Mouse (Mus musculus) hindbrain, embryonic 13.5 days (tissue): ENCODE measurements around the gene Rbbp4. TPM values are rescaled to one million over a fixed set of nuclear protein-coding genes. Genes with fewer than 3 reads are reported as not detected.
A peak's percentile ranks its signal among the peaks of the same experiment; 100 is the strongest.

Experiments
- ATAC-seq: fragments of 200-750 bp; cut with Nextera tagmentation; 2 replicates; pipeline ENCODE4 v1.8.0; 2017; ENCODE audit warnings: moderate TSS enrichment; ENCODE audit not compliant: low FRiP score
- H3K27ac ChIP-seq: fragments of 300-500 bp; sonication (generic); 2 replicates; pipeline ENCODE4 v1.5.1; 2015; ENCODE audit warnings: inconsistent platforms, mild to moderate bottlenecking, moderate library complexity
- H3K27me3 ChIP-seq: fragments of 300-500 bp; sonication (generic); 2 replicates; pipeline ENCODE4 v1.6.1; 2015; ENCODE audit warnings: mild to moderate bottlenecking, inconsistent platforms
- H3K36me3 ChIP-seq: fragments of 300-500 bp; sonication (generic); 2 replicates; pipeline ENCODE4 v1.6.1; 2015; ENCODE audit warnings: mild to moderate bottlenecking, inconsistent platforms
- H3K4me1 ChIP-seq: fragments of 300-500 bp; sonication (generic); replicated peaks from 2 replicates; pipeline ENCODE4 v1.6.1; 2015; ENCODE audit warnings: inconsistent platforms
- H3K4me2 ChIP-seq: fragments of 300-500 bp; sonication (generic); 2 replicates; pipeline ENCODE4 v1.6.1; 2015; ENCODE audit warnings: inconsistent platforms, mild to moderate bottlenecking, moderate library complexity
- H3K4me3 ChIP-seq: fragments of 300-500 bp; sonication (generic); 2 replicates; pipeline ENCODE4 v1.5.1; 2015; ENCODE audit warnings: mild to moderate bottlenecking, inconsistent platforms
- H3K9ac ChIP-seq: fragments of 300-500 bp; sonication (generic); 2 replicates; pipeline ENCODE4 v1.6.1; 2015; ENCODE audit warnings: mild to moderate bottlenecking, inconsistent platforms
- H3K9me3 ChIP-seq: fragments of 300-500 bp; sonication (generic); 2 replicates; pipeline ENCODE4 v1.6.1; 2016; ENCODE audit warnings: inconsistent platforms
- WGBS: fragments of 180-500 bp; shearing (Covaris S2); methylation state at CpG from one replicate; pipeline ENCODE4 v1.1.7; 2015; 5-methylcytosine and 5-hydroxymethylcytosine counted together
- polyA plus RNA-seq: library from polyadenylated mRNA; unstranded; fragments of >200 nt; fragmentation: Nextera tagmentation; extraction: Ambion mirVana; gene quantifications from 2 replicates; pipeline ENCODE4 v1.2.1, GENCODE M21; 2015

Gene Rbbp4
- polyA plus RNA-seq, 1 experiment from 2014 or later: 373 TPM

DNA sequence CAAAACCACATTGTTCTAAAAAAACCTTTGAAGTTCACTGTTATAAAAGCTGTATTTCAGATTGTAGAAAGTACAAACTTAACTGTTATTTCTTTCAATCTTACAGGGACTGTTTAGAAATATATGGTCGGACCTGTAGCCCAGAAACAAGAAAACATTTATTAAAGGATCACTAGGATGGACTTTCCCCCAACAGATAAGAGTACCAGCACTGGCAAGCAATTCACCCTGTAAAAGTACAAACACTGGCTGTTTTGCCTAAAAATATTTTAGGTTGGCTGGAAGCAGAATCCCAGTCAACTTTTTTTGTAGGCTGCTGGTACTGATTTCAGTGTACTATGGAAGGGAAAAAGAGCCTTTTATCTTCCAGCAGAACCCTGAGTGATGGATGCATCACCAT lies 27.2 kb downstream of the Rbbp4 start:
- H3K4me1 ChIP-seq: no peaks in the 10 kb centered on the region
- no peaks in the 10 kb centered on the region for H3K27me3 ChIP-seq
- 100% methylated on average over 1 of the region's 1 CpGs for WGBS
- H3K4me3 ChIP-seq: no peak overlapping the region
- H3K9me3 ChIP-seq: no peaks in the 10 kb centered on the region
- no peak overlapping the region for H3K4me2 ChIP-seq
- H3K36me3 ChIP-seq: peaks cover 68% of the 10 kb centered on the region
- no peak overlapping the region for H3K27ac ChIP-seq
- no peak for ATAC-seq
- H3K9ac ChIP-seq: no peak overlapping the region

DNA sequence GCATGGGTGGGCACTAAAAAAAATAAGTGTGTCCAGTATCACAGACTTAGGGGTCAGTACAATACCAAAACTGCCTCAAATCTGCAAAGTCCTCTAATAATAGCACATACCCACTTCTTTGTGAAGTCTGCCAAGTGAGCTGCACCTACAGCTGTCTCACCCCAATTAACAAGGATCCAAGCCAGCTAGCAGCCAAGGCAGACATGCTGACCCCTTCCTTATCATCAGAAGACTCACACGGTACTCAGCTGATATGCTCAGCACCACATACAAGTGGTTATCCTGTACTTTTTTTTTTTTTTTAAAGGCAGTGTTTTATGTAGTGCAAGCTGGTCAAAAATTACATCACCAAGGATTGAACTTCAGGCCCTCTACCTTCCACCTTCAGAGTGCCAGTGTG lies 30.9 kb downstream of the Rbbp4 start:
- WGBS: 83% methylated on average over 1 of the region's 1 CpGs
- Histone ChIP-seq H3K9ac (no peak overlapping the region), H3K4me3 (no peak overlapping the region), H3K27me3 (no peaks in the 10 kb centered on the region), H3K27ac (no peak overlapping the region), H3K4me1 (no peaks in the 10 kb centered on the region), H3K36me3 (peaks cover 40% of the 10 kb centered on the region), H3K9me3 (no peaks in the 10 kb centered on the region), H3K4me2 (no peak overlapping the region)
- ATAC-seq: no peak

DNA sequence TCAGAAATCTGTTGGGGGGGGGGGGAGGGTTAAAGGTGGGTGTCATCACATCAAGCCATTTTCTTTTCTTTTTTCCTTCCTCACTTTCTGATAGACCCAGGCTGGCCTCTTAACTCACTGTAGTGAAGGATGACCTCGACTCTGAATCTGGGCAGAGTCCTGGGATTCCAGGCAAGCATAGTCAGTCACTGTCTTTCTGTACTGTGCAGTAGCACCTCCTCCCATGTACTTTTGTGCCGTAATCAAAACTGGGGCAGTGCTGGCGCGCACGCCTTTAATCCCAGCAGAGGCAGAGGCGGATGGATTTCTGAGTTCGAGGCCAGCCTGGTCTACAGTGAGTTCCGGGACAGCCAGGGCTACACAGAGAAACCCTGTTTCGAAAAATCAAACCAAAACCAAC lies 31.4 kb downstream of the Rbbp4 start:
- no peak overlapping the region for H3K9ac ChIP-seq
- no peaks in the 10 kb centered on the region for H3K4me1 ChIP-seq
- 95% methylated on average over 9 of the region's 9 CpGs for WGBS
- no peak overlapping the region for H3K4me2 ChIP-seq
- H3K27me3 ChIP-seq: no peaks in the 10 kb centered on the region
- H3K4me3 ChIP-seq: no peak overlapping the region
- no peaks in the 10 kb centered on the region for H3K9me3 ChIP-seq
- H3K27ac ChIP-seq: no peak overlapping the region
- ATAC-seq: no peak
- peaks cover 35% of the 10 kb centered on the region for H3K36me3 ChIP-seq

DNA sequence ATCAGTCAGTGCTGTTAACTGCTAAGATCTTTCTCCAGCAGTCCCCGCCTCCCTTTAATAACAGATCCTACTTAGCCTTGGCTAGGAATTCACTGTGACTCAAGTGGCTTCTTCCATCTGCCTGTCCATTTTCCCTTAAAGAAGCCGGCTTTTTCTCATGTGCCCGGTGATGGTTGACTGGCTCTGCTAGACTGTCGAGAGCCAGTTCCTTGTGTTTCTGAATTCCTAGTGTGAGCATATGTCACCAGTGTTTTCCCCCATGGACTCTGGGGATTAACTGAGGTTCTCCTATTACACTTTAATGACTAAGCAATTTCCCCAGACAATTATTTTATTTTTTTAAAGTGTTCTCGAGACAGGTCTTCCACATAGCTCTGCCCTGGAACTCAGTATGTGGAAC lies 31.8 kb downstream of the Rbbp4 start:
- no peak for ATAC-seq
- 0 out of 2 replicates have a peak, but pooled peaks cover 2% of the 10 kb centered on the region for H3K27me3 ChIP-seq
- H3K9ac ChIP-seq: no peak overlapping the region
- H3K4me2 ChIP-seq: no peak overlapping the region
- no peaks in the 10 kb centered on the region for H3K4me1 ChIP-seq
- no peaks in the 10 kb centered on the region for H3K9me3 ChIP-seq
- no peak overlapping the region for H3K27ac ChIP-seq
- WGBS: 67% methylated on average over 5 of the region's 5 CpGs
- no peak overlapping the region for H3K4me3 ChIP-seq
- H3K36me3 ChIP-seq: peaks cover 31% of the 10 kb centered on the region

DNA sequence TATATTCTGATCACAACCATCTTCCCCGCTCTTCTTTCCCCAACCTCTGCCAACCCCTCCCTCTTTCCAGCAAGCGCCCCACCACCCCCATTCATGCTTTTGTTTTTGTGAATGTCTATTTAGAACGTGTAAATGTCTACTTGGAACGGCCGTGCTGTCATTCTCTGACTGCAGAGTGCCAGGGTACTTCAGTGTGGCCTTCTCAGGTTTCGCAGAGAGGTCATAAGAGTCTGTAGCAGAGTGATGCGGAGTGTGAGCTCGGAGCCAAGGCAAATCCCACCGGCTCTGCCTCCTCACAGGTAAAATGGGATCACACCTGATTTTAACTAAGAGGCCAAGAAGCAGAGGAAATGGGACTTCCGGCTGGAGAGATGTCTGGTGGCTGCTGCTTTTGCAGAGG lies 36.0 kb downstream of the Rbbp4 start:
- Histone ChIP-seq H3K27ac (no peak overlapping the region), H3K4me3 (no peak overlapping the region), H3K27me3 (0 out of 2 replicates have a peak, but pooled peaks cover 5% of the 10 kb centered on the region), H3K4me1 (no peaks in the 10 kb centered on the region), H3K9ac (no peak overlapping the region), H3K9me3 (no peaks in the 10 kb centered on the region), H3K4me2 (no peak overlapping the region), H3K36me3 (no peaks in the 10 kb centered on the region)
- no peak for ATAC-seq
- WGBS: 58% methylated on average over 10 of the region's 10 CpGs

DNA sequence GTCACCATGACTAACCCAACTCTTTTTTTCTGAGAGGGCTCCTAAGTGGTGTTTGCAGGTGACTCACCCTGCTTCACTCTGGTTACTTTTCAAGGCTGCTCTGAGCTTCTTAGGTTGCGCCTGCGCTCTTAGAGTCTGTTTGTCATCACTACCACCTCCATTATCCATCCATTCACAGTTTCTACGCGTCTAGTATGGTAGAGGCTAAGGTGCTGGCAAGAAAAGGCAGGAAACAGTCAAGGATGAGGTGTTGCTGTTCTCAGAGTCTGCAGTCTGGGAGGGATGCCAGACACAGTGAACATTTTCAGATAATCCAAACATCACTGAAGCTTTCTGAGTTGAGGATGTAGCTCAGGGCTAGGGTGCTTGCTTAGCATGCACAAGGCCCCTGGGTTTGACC lies 37.4 kb downstream of the Rbbp4 start:
- WGBS: 95% methylated on average over 4 of the region's 4 CpGs
- H3K9me3 ChIP-seq: no peaks in the 10 kb centered on the region
- H3K27ac ChIP-seq: no peak overlapping the region
- H3K27me3 ChIP-seq: 0 out of 2 replicates have a peak, but pooled peaks cover 6% of the 10 kb centered on the region
- H3K9ac ChIP-seq: no peak overlapping the region
- H3K4me3 ChIP-seq: no peak overlapping the region
- H3K4me1 ChIP-seq: no peaks in the 10 kb centered on the region
- no peaks in the 10 kb centered on the region for H3K36me3 ChIP-seq
- no peak overlapping the region for H3K4me2 ChIP-seq
- no peak for ATAC-seq

DNA sequence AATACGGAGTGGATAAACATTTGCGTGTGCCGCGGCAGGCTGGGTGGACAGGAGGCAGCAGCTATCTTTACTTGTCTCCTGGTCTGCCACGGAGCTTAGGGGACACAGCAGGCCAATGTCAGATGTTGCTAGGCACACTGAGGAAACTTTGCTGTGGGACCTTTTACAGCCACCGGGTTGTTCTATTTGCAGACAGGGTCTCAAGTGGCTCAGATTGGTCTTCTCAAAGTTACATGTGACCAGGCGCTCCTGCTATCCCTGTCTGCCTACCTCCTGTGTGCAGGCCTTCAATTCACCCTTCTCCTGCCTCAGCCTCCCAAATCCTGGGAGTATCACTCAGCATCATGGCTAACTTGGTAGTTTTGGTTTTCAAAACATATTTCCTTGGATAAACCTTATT lies 39.1 kb downstream of the Rbbp4 start:
- Histone ChIP-seq H3K4me3 (no peak overlapping the region), H3K36me3 (no peaks in the 10 kb centered on the region), H3K9me3 (no peaks in the 10 kb centered on the region), H3K27me3 (0 out of 2 replicates have a peak, but pooled peaks cover 6% of the 10 kb centered on the region), H3K9ac (no peak overlapping the region), H3K27ac (no peak overlapping the region), H3K4me2 (no peak overlapping the region), H3K4me1 (no peaks in the 10 kb centered on the region)
- 83% methylated on average over 7 of the region's 7 CpGs for WGBS
- no peak for ATAC-seq

DNA sequence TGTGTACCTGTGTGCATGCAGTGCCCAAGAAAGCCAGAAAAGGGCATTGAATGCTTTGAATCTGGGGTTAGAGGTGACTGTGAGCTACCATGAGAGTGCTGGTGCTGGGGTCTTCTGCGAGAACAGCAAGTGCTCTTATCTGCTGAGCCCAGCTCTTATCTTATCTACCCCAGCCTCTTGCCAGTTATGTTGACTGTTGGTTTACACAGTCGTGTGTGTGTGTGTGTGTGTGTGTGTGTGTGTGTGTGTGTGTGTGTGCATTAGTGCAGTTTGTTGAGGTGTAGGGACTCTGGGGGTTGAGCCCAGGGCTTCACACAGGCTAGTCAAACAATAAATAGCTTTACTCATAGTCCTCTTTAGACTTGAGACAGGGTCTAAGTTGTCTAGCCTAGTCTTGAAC lies 40.0 kb downstream of the Rbbp4 start:
- H3K27ac ChIP-seq: no peak overlapping the region
- 78% methylated on average over 2 of the region's 2 CpGs for WGBS
- no peak for ATAC-seq
- H3K27me3 ChIP-seq: 0 out of 2 replicates have a peak, but pooled peaks cover 6% of the 10 kb centered on the region
- no peak overlapping the region for H3K4me2 ChIP-seq
- H3K4me3 ChIP-seq: no peak overlapping the region
- H3K4me1 ChIP-seq: no peaks in the 10 kb centered on the region
- H3K36me3 ChIP-seq: no peaks in the 10 kb centered on the region
- no peaks in the 10 kb centered on the region for H3K9me3 ChIP-seq
- H3K9ac ChIP-seq: no peak overlapping the region

DNA sequence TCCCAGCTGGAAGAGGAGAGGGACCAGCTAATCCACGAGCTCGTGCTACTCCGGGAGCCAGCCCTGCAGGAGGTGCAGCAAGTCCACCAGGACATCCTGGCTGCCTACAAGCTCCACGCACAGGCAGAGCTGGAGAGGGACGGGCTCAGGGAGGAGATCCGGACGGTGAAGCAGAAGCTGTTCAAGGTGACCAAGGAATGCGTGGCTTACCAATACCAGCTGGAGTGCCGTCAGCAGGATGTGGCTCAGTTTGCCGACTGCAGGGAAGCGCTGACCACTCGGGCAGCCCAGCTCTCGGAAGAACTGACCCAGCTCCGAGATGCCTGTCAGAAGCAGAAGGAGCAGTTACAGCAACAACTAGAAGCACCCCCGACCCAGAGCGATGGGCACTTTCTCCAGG lies 41.5 kb downstream of the Rbbp4 start:
- H3K4me1 ChIP-seq: no peaks in the 10 kb centered on the region
- no peak overlapping the region for H3K27ac ChIP-seq
- 0 out of 2 replicates have a peak, but pooled peaks cover 6% of the 10 kb centered on the region for H3K27me3 ChIP-seq
- no peak for ATAC-seq
- H3K4me3 ChIP-seq: no peak overlapping the region
- no peaks in the 10 kb centered on the region for H3K36me3 ChIP-seq
- no peak overlapping the region for H3K9ac ChIP-seq
- 38% methylated on average over 16 of the region's 16 CpGs for WGBS
- H3K4me2 ChIP-seq: no peak overlapping the region
- H3K9me3 ChIP-seq: no peaks in the 10 kb centered on the region

DNA sequence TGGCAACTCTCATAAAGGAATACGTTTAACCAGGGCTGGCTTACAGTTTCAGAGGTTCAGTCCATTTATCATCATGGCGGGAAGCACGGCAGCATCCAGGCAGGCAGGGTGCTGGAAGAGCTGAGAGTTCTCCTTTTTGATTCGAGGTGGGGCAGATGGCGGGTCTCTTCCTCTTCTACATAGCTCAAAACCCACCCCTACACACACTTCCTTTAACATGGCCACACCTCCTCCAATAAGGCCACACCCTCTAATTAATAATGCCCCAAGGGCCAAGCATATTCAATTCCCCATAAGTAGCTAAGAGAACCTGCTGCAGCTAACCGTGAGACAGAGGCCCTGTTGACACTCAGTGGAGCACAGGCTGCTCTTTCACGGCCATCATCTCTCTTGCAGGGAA lies 42.3 kb downstream of the Rbbp4 start:
- H3K27me3 ChIP-seq: peaks cover 10% of the 10 kb centered on the region; the same call in 1 of the 2 replicates
- no peaks in the 10 kb centered on the region for H3K36me3 ChIP-seq
- WGBS: 61% methylated on average over 7 of the region's 7 CpGs
- H3K4me1 ChIP-seq: peaks cover under 1% of the 10 kb centered on the region
- 0 out of 2 replicates have a peak overlapping the region, but pooled peaks have one; percentile 19 for H3K9ac ChIP-seq
- H3K27ac ChIP-seq: no peak overlapping the region
- no peak for ATAC-seq
- H3K9me3 ChIP-seq: no peaks in the 10 kb centered on the region
- no peak overlapping the region for H3K4me2 ChIP-seq
- no peak overlapping the region for H3K4me3 ChIP-seq

DNA sequence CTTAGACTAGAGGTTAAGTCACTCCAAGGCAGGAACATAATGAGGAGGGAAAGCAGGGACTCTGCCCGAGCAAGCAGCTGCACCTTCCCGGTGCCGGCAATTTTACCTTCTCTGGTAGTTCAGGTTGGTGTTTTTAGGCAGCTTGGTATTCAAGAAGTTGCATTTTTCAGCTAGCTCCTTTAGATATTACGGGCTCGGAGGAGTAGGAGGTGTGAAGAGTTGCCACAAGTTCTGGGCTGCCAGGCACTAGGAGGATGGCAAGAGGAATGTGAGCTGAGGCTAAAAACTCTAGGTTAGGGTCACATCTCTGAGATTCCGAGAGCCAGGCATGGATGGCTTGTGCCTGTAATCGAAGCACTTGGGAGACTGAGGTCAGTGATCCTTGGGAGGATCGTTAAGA lies 45.5 kb downstream of the Rbbp4 start:
- H3K9me3 ChIP-seq: no peaks in the 10 kb centered on the region
- H3K4me3 ChIP-seq: no peak overlapping the region
- no peak overlapping the region for H3K4me2 ChIP-seq
- H3K27ac ChIP-seq: no peak overlapping the region
- 94% methylated on average over 8 of the region's 8 CpGs for WGBS
- H3K4me1 ChIP-seq: peaks cover 22% of the 10 kb centered on the region
- no peaks in the 10 kb centered on the region for H3K36me3 ChIP-seq
- no peak overlapping the region for H3K9ac ChIP-seq
- H3K27me3 ChIP-seq: peaks cover 31% of the 10 kb centered on the region
- no peak for ATAC-seq

DNA sequence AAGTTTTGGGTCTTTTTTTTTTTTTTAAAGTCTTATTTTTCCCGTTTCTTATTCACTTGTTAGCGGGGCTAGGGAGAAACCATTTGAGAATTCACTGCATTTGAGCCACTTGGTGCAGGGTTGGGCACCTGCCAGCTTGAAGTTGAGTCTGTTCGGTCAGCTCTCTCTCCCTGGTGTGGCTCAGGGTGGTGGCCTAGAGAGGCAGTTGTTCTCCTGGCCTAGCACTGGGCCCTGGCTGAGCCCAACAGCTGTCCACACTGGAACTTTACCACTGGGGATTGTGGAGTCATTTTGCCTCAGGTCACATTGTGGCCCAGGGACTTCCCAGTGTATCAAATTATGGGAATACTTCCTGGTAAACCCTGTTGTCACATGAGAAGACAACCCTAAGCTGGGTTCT lies 47.1 kb downstream of the Rbbp4 start:
- no peaks in the 10 kb centered on the region for H3K36me3 ChIP-seq
- no peak for ATAC-seq
- no peaks in the 10 kb centered on the region for H3K9me3 ChIP-seq
- 51% methylated on average over 3 of the region's 3 CpGs for WGBS
- H3K4me3 ChIP-seq: peak overlapping the region; percentile 51
- peaks cover 22% of the 10 kb centered on the region for H3K4me1 ChIP-seq
- H3K27ac ChIP-seq: no peak overlapping the region
- H3K27me3 ChIP-seq: peaks cover 28% of the 10 kb centered on the region
- peak overlapping the region; percentile 75; the same call in 1 of the 2 replicates for H3K9ac ChIP-seq
- H3K4me2 ChIP-seq: peak overlapping the region; percentile 88

DNA sequence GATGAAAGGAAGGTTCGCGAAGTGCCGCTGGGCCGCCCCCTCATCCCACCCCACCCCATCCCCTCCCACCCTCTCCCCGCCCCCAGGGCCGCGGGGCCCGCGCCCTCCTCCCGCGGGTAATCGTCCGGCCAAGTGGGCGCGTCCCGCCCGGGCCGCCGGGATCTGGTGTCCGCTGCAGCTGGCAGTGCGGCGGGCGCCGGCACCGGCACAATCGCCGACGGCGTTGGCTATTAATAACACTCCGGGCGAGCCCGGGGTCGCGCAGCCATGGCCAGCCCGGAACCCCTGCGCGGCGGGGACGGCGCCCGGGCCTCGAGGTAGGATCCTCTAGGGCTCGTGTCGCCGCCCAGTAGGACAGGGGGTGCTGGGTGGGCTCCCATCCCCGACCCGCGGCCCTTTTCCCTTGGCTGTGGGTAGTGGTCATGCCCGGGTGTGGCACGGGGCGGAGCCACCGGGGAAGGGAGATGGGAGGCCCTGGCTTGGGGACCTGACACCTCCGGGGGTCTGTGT lies 47.6 kb downstream of the Rbbp4 start, which contains the start of gene Sync:
Sync (plus strand) TSS at position 146 of the 510 bp plus-strand sequence.
- peaks cover 28% of the 10 kb centered on the region for H3K27me3 ChIP-seq
- 0 out of 2 replicates have a peak, but pooled peaks have one; percentile 63 for ATAC-seq
- peak within 1 kb of the TSS; percentile 75 for H3K9ac ChIP-seq
- H3K36me3 ChIP-seq: no peaks in the 10 kb centered on the region
- H3K4me1 ChIP-seq: peaks cover 22% of the 10 kb centered on the region
- H3K4me3 ChIP-seq: peak within 1 kb of the TSS; percentile 51
- no peak within 1 kb of the TSS; the same call in 1 of the 2 replicates for H3K27ac ChIP-seq
- WGBS: under 1% methylated on average over 37 of the region's 53 CpGs
- peak within 1 kb of the TSS; percentile 88 for H3K4me2 ChIP-seq
- H3K9me3 ChIP-seq: no peaks in the 10 kb centered on the region
